Mouse (Mus musculus) forebrain, embryonic 10.5 days (tissue): Measurements from ENCODE around the gene Engase. TPM values are rescaled to one million over a fixed set of nuclear protein-coding genes. Genes with fewer than 3 reads are reported as not detected.

Experiments
- DNase-seq: peaks from one replicate; pipeline ENCODE4 v3.0.0-alpha.2; 2017; ENCODE audit warnings: low spot score; ENCODE audit errors: extremely low spot score
- H3K27ac ChIP-seq: fragments of 300-500 bp; sonication (generic); 2 replicates; pipeline ENCODE4 v1.5.1; 2016; ENCODE audit warnings: mild to moderate bottlenecking
- H3K27me3 ChIP-seq: fragments of 300-500 bp; sonication (generic); 2 replicates; pipeline ENCODE4 v1.6.1; 2016; ENCODE audit warnings: mild to moderate bottlenecking; ENCODE audit not compliant: poor library complexity, severe bottlenecking
- H3K36me3 ChIP-seq: fragments of 300-500 bp; sonication (generic); replicated peaks from 2 replicates; pipeline ENCODE4 v1.6.1; 2016; ENCODE audit warnings: mild to moderate bottlenecking, moderate library complexity
- H3K4me1 ChIP-seq: fragments of 300-500 bp; sonication (generic); 2 replicates; pipeline ENCODE4 v1.6.1; 2016
- H3K4me3 ChIP-seq: fragments of 300-500 bp; sonication (generic); 2 replicates; pipeline ENCODE4 v1.5.1; 2016; ENCODE audit warnings: mild to moderate bottlenecking, moderate library complexity
- H3K9me3 ChIP-seq: fragments of 300-500 bp; sonication (generic); 2 replicates; pipeline ENCODE4 v1.6.1; 2016; ENCODE audit warnings: mild to moderate bottlenecking, moderate library complexity
- WGBS: fragments of 180-500 bp; shearing (Covaris S2); methylation state at CpG from one replicate; pipeline ENCODE4 v1.1.7; 2016; 5-methylcytosine and 5-hydroxymethylcytosine counted together
- polyA plus RNA-seq: library from polyadenylated mRNA; unstranded; fragments of >200 nt; fragmentation: Nextera tagmentation; extraction: Ambion mirVana; gene quantifications from 2 replicates; pipeline ENCODE4 v1.2.1, GENCODE M21; 2016

Engase gene
- polyA plus RNA-seq, 1 experiment from 2014 or later = 7.9 TPM

DNA sequence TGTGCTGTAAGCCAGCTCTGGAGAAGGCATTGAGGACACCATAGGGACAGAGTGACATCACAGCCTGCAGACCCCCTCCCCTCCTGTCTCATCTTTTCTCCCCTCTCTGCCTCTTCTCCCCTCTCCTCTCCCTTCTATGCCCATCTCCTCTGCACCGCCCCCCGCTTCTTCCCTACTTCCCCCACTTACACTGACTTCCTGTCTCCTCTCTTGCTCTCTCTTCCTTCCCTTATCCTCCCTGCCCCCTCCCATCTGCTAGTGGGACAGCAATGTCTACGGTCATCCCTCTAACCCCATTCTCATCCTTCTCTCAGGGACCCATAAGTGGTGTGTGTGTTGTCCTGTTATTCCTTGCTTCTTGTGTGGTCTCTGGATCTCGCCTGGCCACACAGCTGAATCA lies 17.1 kb upstream of the Engase start:
- no peaks in the 10 kb centered on the region for H3K27me3 ChIP-seq
- H3K27ac ChIP-seq = 0 out of 2 replicates have a peak overlapping the region, but pooled peaks have one; percentile 26

DNA sequence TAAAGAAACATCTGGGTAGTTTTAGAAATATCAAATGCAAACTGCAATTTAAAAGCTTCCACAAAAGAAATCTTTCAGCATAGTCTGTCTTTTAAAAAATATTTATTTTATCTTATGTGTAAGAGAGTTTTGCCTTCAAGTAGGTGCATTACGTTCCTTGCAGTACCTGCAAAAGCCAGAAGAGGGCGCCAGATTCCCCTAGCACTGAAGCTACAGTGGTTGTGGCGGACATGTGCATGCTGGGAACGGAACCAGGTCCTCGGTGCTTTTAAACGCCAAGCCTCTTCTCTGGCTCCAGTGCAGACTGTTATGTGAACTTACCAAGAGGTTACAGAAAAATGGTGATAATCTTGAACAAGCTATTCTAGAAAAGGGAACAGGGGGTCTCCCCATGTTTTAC lies 16.3 kb upstream of the Engase start:
- 59% methylated on average over 6 of the region's 6 CpGs for WGBS
- Histone ChIP-seq H3K4me1 (peaks cover 25% of the 10 kb centered on the region), H3K4me3 (no peak overlapping the region), H3K27me3 (no peaks in the 10 kb centered on the region), H3K9me3 (0 out of 2 replicates have a peak, but pooled peaks cover 4% of the 10 kb centered on the region), H3K27ac (no peak overlapping the region), H3K36me3 (no peaks in the 10 kb centered on the region)
- DNase-seq = no peak

More for the DNA sequence above, 17.1 kb upstream of the Engase start:
- H3K4me3 ChIP-seq = no peak overlapping the region
- WGBS = 91% methylated on average over 4 of the region's 4 CpGs
- no peaks in the 10 kb centered on the region for H3K36me3 ChIP-seq
- H3K4me1 ChIP-seq = peaks cover 20% of the 10 kb centered on the region
- H3K9me3 ChIP-seq = 0 out of 2 replicates have a peak, but pooled peaks cover 4% of the 10 kb centered on the region
- no peak for DNase-seq

DNA sequence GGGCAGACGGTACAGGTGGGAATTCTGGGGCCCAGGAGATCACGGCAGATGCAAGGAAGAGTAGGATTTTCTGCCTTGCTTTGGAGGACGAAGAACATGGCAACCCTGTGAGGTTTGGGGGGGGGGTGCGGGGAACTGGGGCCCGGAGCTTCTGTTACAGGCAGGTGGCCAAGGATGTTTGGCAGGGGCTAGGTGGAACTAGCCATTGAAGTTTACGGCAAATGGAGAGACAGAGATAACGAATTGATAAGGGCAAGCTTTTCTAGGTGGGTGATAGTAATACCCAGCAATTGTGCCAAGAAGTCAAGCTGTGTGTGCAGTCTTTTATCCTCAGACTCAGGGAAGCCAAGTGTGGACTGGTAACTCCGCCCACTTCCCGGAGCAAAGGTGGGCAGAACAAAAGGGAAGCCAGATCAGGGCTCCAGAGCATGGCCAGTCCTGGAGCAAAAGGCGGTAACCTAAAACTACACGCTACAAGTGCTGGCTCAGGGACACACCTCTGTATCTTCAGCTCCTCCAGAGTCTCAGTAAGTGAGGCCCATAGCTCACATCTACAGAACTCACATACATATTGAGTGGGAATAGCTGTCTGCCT lies 9.1 kb upstream of the Engase start:
- no peak for DNase-seq
- Histone ChIP-seq H3K36me3 (no peaks in the 10 kb centered on the region), H3K4me1 (peaks cover 47% of the 10 kb centered on the region), H3K27me3 (no peaks in the 10 kb centered on the region), H3K9me3 (no peaks in the 10 kb centered on the region), H3K4me3 (no peak overlapping the region), H3K27ac (0 out of 2 replicates have a peak overlapping the region, but pooled peaks have one; percentile 27)
- 55% methylated on average over 11 of the region's 11 CpGs for WGBS

DNA sequence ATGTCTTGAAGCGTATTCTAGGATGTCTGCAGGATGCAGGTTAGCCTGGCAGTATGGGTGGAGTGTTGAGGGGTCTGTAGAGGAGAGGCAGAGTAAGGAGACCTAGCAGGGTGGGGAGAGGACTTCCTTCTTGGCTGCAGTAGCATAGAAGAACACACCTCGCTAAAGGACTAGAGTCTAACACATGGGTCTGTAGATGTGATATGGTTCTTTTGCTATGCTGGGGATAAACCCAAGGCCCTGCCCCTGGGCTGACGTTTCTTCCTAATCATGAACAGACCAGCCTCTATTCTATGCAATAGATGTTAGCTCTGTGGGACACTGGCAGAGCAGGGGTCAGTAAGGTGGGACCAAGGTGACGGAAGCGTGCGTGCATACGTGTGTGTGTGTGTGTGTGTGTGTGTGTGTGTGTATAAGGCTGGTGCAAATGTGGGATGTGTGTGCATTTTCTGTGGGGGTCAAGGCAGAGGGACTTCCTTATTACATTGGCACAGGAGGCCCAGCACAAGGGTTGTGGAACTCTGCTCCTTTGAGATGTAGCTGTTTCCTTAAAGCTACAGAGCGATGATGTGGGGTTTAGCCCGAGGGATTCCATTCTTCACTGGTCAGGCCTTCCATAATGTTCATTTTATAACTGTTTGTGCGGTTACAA lies 7.0 kb upstream of the Engase start:
- 84% methylated on average over 10 of the region's 10 CpGs for WGBS
- H3K36me3 ChIP-seq = no peaks in the 10 kb centered on the region
- no peaks in the 10 kb centered on the region for H3K27me3 ChIP-seq
- H3K9me3 ChIP-seq = no peaks in the 10 kb centered on the region
- DNase-seq = no peak
- no peak overlapping the region for H3K4me3 ChIP-seq
- H3K27ac ChIP-seq = peak overlapping the region; percentile 21; the same call in 1 of the 2 replicates
- H3K4me1 ChIP-seq = peaks cover 38% of the 10 kb centered on the region

DNA sequence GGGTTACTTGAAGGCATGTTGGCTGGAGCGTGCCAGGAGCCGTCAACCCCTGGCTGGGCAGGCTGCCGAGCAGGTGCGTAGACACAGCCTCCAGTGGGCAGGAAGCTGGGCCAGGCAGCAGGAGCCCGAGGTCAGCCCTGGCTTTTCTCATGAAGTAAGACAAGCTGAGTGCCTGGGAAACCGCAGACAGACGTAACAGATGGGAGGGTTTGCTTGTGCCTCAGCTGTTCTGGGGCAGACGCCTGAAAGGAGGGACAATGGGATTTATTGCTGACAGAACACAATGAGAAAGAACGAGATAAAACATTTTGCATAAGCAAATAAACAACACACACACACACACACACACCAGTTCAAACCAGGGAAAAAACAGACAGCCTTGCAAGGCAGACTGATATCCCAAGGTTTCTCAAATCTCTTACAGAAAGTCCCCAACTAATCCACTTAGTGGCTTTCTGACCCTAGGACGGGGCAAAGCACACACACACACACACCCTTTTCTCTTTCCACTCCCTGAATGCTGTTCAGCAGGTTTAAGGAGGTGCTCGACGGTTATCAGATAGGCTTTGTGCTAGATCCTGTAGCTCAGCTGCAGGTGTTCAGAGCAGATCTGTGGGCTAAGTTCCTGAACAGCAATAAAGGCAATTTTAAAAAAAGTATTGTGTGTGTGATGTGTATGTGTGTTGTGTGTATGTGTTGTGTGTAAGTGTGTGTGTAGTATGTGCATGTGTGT lies 6.2 kb upstream of the Engase start:
- H3K27ac ChIP-seq = peak overlapping the region; percentile 21; the same call in 1 of the 2 replicates

DNA sequence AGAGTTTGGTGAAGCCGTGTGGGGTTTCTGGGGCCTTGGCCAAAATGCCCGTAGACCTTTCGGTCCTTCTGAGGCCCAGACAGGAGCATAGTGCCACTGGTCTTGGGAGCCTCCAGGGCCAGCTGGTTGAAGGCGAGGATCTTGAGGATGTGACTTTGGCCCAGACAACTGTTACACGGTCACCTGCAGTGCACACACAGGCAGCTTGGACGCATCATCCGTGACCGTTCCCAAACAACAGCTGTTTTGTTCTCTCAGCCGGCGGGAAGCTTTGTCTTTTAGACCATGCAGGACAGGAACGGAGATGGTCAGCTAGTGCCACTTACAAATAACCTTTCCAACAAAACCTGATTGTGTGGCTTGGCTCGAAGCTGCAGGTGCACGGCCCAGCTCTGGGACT lies 5.0 kb upstream of the Engase start:
- Histone ChIP-seq H3K4me1 (peaks cover 35% of the 10 kb centered on the region), H3K27ac (no peak overlapping the region), H3K36me3 (no peaks in the 10 kb centered on the region), H3K27me3 (no peaks in the 10 kb centered on the region), H3K4me3 (no peak overlapping the region), H3K9me3 (no peaks in the 10 kb centered on the region)
- WGBS = 83% methylated on average over 13 of the region's 13 CpGs
- no peak for DNase-seq

More for the DNA sequence above, 6.2 kb upstream of the Engase start:
- peaks cover 34% of the 10 kb centered on the region for H3K4me1 ChIP-seq
- H3K9me3 ChIP-seq = no peaks in the 10 kb centered on the region
- no peaks in the 10 kb centered on the region for H3K36me3 ChIP-seq
- no peak for DNase-seq
- H3K27me3 ChIP-seq = no peaks in the 10 kb centered on the region
- H3K4me3 ChIP-seq = no peak overlapping the region
- WGBS = 51% methylated on average over 12 of the region's 12 CpGs

DNA sequence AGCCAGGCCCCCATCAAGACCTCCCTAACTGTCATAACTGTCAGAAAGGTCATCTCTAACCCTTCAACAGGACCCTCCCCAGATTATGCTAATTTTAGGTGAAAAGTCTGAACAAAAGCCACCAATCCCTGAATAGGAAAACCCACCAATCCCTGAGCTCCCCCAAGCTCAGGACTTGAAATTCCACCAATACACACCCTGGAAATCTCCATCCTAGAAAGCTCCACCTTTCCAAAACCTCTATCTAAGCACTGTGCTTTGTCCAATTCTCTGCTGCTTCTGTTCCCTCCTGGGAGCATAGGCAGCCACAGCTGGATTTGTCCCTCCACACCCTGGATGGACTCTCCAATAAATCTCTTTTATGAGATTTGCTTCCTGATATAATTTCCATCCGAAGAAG lies 3.5 kb upstream of the Engase start:
- Histone ChIP-seq H3K27ac (no peak overlapping the region), H3K4me1 (peaks cover 42% of the 10 kb centered on the region), H3K36me3 (no peaks in the 10 kb centered on the region), H3K4me3 (no peak overlapping the region), H3K9me3 (no peaks in the 10 kb centered on the region), H3K27me3 (peaks cover 8% of the 10 kb centered on the region; the same call in 1 of the 2 replicates)
- WGBS = 92% methylated on average over 1 of the region's 1 CpGs
- DNase-seq = no peak

DNA sequence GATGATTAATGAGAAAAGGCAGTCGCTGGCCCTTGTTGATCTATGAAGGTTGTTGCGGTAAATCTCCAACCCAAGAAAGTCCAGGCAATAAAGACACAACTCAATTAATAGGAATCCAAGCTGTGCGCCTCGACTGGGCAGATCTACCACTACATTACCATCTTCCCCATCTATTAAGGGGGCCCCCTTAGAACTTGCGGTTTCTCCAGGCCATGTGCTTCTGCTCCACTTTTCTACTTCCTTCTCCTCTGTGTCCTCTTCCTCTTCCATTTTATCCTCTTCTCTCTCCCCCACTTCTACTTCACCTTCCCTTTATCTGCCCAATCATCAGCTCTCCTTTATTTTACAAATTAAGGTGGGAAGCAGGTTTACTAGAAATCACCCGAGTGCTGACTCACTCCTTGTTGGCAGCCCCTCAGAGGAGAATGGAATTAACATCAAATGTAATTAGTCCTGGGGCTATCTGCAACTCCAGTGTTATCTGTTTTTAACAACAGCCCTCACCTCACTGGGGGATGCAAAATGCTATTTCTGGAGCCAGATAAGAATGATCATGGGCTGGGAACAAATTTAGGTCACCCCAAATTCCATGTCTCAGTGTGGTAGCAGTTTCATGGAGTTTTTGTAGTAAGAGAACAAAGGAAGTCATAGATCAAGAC lies 2.7 kb upstream of the Engase start:
- Histone ChIP-seq H3K4me1 (peaks cover 45% of the 10 kb centered on the region), H3K9me3 (no peaks in the 10 kb centered on the region), H3K27me3 (peaks cover 11% of the 10 kb centered on the region; the same call in 1 of the 2 replicates), H3K4me3 (no peak overlapping the region), H3K27ac (no peak overlapping the region), H3K36me3 (peaks cover 1% of the 10 kb centered on the region; the same call in 1 of the 2 replicates)
- 91% methylated on average over 6 of the region's 6 CpGs for WGBS
- DNase-seq = no peak

DNA sequence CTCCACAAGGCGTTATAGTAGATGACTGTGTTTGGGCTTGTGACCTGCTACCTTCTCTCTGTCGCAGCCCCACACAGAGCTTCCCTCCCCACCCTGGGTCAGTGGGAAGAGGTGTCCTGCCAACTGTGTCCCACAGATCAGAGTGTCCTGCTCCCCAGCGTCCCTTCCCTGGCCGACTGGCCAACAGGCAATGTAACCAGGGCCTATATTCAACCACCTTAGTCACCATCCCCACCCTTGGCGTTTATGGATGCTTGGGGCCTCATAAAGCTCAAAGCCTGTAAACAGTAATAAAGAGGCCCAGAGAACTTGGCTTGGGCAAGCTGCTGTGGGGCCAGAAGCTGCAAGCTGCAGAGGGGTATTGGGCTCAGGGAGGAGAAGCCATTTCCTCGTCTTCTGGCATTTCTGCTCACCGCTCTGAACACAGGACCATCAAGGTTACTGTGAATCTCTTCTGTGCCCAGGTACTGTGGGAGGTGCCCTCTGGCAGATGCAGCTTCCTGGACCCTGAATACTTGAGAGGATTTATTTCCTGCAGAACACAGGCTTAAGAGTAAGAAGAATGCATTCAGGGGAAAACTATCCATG lies 1.0 kb upstream of the Engase start:
- H3K4me3 ChIP-seq = no peak overlapping the region
- H3K4me1 ChIP-seq = peaks cover 36% of the 10 kb centered on the region
- H3K36me3 ChIP-seq = peaks cover 9% of the 10 kb centered on the region
- peaks cover 11% of the 10 kb centered on the region; the same call in 1 of the 2 replicates for H3K27me3 ChIP-seq
- DNase-seq = no peak
- 87% methylated on average over 7 of the region's 7 CpGs for WGBS
- H3K27ac ChIP-seq = no peak overlapping the region
- no peaks in the 10 kb centered on the region for H3K9me3 ChIP-seq

DNA sequence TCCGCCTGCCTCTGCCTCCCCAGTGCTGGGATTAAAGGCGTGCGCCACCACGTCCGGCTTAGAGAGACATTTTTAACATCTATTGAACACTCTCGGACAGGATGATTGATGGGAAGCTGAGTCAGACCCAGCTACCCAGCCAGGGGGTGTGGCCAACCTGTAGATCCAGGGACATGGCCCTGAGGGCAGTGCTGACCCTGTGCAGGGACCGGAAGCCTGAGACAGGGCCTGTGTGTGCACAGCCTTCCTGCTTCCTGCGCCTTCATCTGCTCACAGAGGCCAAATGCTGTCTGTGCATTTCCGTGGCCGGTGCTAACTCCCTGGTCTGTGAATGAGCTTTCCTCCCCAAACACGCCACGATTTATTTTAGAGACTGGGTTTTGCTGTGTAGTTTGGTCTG lies 3.1 kb downstream of the Engase start:
- Histone ChIP-seq H3K36me3 (peaks cover 45% of the 10 kb centered on the region), H3K4me3 (no peak overlapping the region), H3K27ac (no peak overlapping the region), H3K27me3 (peaks cover 11% of the 10 kb centered on the region; the same call in 1 of the 2 replicates), H3K9me3 (no peaks in the 10 kb centered on the region), H3K4me1 (peaks cover 34% of the 10 kb centered on the region)
- no peak for DNase-seq
- WGBS = 85% methylated on average over 12 of the region's 12 CpGs

DNA sequence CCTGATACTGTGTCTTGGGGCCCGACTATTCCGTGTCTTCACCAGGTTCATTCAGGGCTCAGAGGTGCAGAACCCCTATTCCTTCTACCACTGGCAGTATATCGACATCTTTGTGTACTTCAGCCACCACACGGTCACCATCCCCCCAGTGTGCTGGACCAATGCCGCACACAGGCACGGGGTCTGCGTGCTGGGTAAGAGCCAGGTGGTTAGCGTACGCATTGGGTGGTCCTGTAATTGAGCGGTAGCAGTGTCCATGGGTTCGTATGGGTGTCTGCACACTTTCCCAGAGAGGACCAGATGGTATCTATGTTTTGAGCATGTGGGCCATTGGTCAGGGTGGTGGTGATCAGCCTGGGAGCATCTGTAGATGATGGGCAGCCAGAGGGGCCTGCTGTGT lies 4.6 kb downstream of the Engase start:
- H3K36me3 ChIP-seq = peaks cover 59% of the 10 kb centered on the region
- H3K4me3 ChIP-seq = no peak overlapping the region

DNA sequence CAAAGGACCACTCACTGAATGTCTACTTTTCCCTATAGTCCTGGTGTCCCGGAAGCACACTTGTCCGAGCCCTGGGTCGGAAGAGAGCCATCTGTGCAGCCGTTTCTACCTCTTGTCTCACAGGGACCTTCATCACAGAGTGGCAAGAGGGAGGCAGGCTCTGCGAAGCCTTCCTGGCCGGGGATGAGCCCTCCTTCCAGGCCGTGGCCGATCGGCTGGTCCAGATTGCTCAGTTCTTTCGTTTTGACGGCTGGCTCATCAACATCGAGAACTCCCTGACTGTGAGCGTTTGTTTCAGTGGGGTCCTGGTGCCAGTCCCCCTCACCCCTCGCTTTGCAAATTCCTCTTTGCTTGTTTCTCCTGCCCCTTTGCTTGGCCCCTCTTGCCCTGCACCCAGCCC lies 5.1 kb downstream of the Engase start:
- no peaks in the 10 kb centered on the region for H3K9me3 ChIP-seq
- 91% methylated on average over 14 of the region's 14 CpGs for WGBS
- peaks cover 11% of the 10 kb centered on the region; the same call in 1 of the 2 replicates for H3K27me3 ChIP-seq
- H3K36me3 ChIP-seq = peaks cover 64% of the 10 kb centered on the region
- DNase-seq = no peak
- peaks cover 38% of the 10 kb centered on the region for H3K4me1 ChIP-seq
- no peak overlapping the region for H3K4me3 ChIP-seq
- H3K27ac ChIP-seq = no peak overlapping the region

More for the DNA sequence above, 4.6 kb downstream of the Engase start:
- WGBS = 98% methylated on average over 11 of the region's 11 CpGs
- DNase-seq = no peak
- H3K27ac ChIP-seq = no peak overlapping the region
- H3K4me1 ChIP-seq = peaks cover 43% of the 10 kb centered on the region
- H3K9me3 ChIP-seq = no peaks in the 10 kb centered on the region
- peaks cover 11% of the 10 kb centered on the region; the same call in 1 of the 2 replicates for H3K27me3 ChIP-seq
